Mouse (Mus musculus) heart, postnatal 0 days (tissue): ENCODE results near the gene Slain1.

Experiments
- CTCF ChIP-seq: IDR thresholded peaks from 2 replicates; pipeline ENCODE4 v1.5.1; 2016; ENCODE audit warnings: antibody characterized with exemption, control low read depth, low read depth
- EP300 ChIP-seq: IDR thresholded peaks from 2 replicates; pipeline ENCODE4 v1.6.1; 2016; ENCODE audit warnings: antibody characterized with exemption, low read depth

GRCm38 (mm10) chr14:103718836-103719575 is 69.0 kb downstream of the Slain1 start:
- TF ChIP-seq CTCF = peak; percentile 92
- no peak for TF ChIP-seq EP300
